Mouse (Mus musculus) kidney, postnatal 0 days (tissue): Measurements from ENCODE around the gene Bdh1. TPM values are rescaled to one million over a fixed set of nuclear protein-coding genes. Genes with fewer than 3 reads are reported as not detected.

Source experiments
- ATAC-seq: fragments of 200-750 bp; cut with Nextera tagmentation; replicated peaks from 2 replicates; pipeline ENCODE4 v1.8.0; 2017; ENCODE audit warnings: low read depth, moderate number of reproducible peaks, moderate TSS enrichment, moderate library complexity; ENCODE audit not compliant: low FRiP score
- DNase-seq: peaks from one replicate; pipeline ENCODE4 v3.0.0-alpha.2; 2016; ENCODE audit warnings: low spot score
- H3K27ac ChIP-seq: fragments of 300-500 bp; sonication (generic); 2 replicates; pipeline ENCODE4 v1.5.1; 2014; ENCODE audit warnings: mild to moderate bottlenecking
- H3K27me3 ChIP-seq: fragments of 300-500 bp; sonication (generic); 2 replicates; pipeline ENCODE4 v1.6.1; 2014; ENCODE audit warnings: low read length, mixed read lengths; ENCODE audit not compliant: insufficient read depth
- H3K36me3 ChIP-seq: fragments of 300-500 bp; sonication (generic); 2 replicates; pipeline ENCODE4 v1.6.1; 2014; ENCODE audit warnings: low read length, mixed read lengths; ENCODE audit not compliant: insufficient read depth
- H3K4me1 ChIP-seq: fragments of 300-500 bp; sonication (generic); replicated peaks from 2 replicates; pipeline ENCODE4 v1.6.1; 2014; ENCODE audit warnings: antibody characterized with exemption, low read length, mixed read lengths; ENCODE audit not compliant: insufficient read depth
- H3K4me2 ChIP-seq: fragments of 300-500 bp; sonication (generic); 2 replicates; pipeline ENCODE4 v1.6.1; 2014; ENCODE audit warnings: mild to moderate bottlenecking, low read length, moderate library complexity, mixed read lengths
- H3K4me3 ChIP-seq: fragments of 300-500 bp; sonication (generic); replicated peaks from 2 replicates; pipeline ENCODE4 v1.5.1; 2014; ENCODE audit warnings: low read depth, low read length
- H3K9ac ChIP-seq: fragments of 300-500 bp; sonication (generic); 2 replicates; pipeline ENCODE4 v1.6.1; 2014; ENCODE audit warnings: low read depth, low read length
- H3K9me3 ChIP-seq: fragments of 300-500 bp; sonication (generic); replicated peaks from 2 replicates; pipeline ENCODE4 v1.6.1; 2016; ENCODE audit warnings: low read length, inconsistent platforms, mixed read lengths
- CTCF ChIP-seq: IDR thresholded peaks from 2 replicates; pipeline ENCODE4 v1.5.1; 2016; ENCODE audit warnings: antibody characterized with exemption, low read depth, mild to moderate bottlenecking, moderate library complexity
- WGBS: fragments of 180-500 bp; shearing (Covaris S2); extraction: QIAGEN DNeasy Blood & Tissue Kit; methylation state at CpG from one replicate; pipeline ENCODE4 v1.1.7; 2014; 5-methylcytosine and 5-hydroxymethylcytosine counted together
- polyA plus RNA-seq: library from polyadenylated mRNA; unstranded; fragments of >200 nt; fragmentation: Nextera tagmentation; extraction: Ambion mirVana; gene quantifications from 2 replicates; pipeline ENCODE4 v1.2.1, GENCODE M21; 2015

The Bdh1 gene
- polyA plus RNA-seq, 1 experiment from 2014 or later = 88.8 TPM

GRCm38 (mm10) chr16:31500532-31500931 is 78.5 kb downstream of the Bdh1 start:
- 68% methylated on average over 3 of the region's 3 CpGs for WGBS
- Histone ChIP-seq H3K4me1 (no peaks in the 10 kb centered on the region), H3K27me3 (no peaks in the 10 kb centered on the region), H3K4me2 (no peak overlapping the region), H3K9ac (no peak overlapping the region), H3K4me3 (no peak overlapping the region), H3K27ac (no peak overlapping the region), H3K36me3 (no peaks in the 10 kb centered on the region), H3K9me3 (no peaks in the 10 kb centered on the region)
- DNase-seq = peak; percentile 24
- TF ChIP-seq CTCF = no peak
- ATAC-seq = no peak

- Histone ChIP-seq H3K27ac (no peak overlapping the region), H3K27me3 (no peaks in the 10 kb centered on the region), H3K4me1 (no peaks in the 10 kb centered on the region), H3K9ac (no peak overlapping the region), H3K4me2 (no peak overlapping the region), H3K36me3 (no peaks in the 10 kb centered on the region), H3K4me3 (no peak overlapping the region), H3K9me3 (no peaks in the 10 kb centered on the region)
- DNase-seq = no peak
- TF ChIP-seq CTCF = no peak
- WGBS = 60% methylated on average over 14 of the region's 14 CpGs
- ATAC-seq = no peak
These were observed 79.1 kb downstream of the Bdh1 start for GRCm38 (mm10) chr16:31500969-31501750.

- no peak for ATAC-seq
- WGBS = 60% methylated on average over 14 of the region's 14 CpGs
- H3K27ac ChIP-seq = no peak overlapping the region
- H3K9ac ChIP-seq = no peak overlapping the region
- no peak for TF ChIP-seq CTCF
- no peaks in the 10 kb centered on the region for H3K4me1 ChIP-seq
- no peaks in the 10 kb centered on the region for H3K36me3 ChIP-seq
- DNase-seq = no peak
- H3K4me2 ChIP-seq = no peak overlapping the region
- no peaks in the 10 kb centered on the region for H3K9me3 ChIP-seq
- H3K27me3 ChIP-seq = no peaks in the 10 kb centered on the region
- no peak overlapping the region for H3K4me3 ChIP-seq
These were observed 79.8 kb downstream of the Bdh1 start for GRCm38 (mm10) chr16:31501751-31502365.

- Histone ChIP-seq H3K4me2 (no peak overlapping the region), H3K4me3 (no peak overlapping the region), H3K4me1 (0 out of 2 replicates have a peak, but pooled peaks cover 14% of the 10 kb centered on the region), H3K36me3 (no peaks in the 10 kb centered on the region), H3K9ac (no peak overlapping the region), H3K9me3 (no peaks in the 10 kb centered on the region), H3K27me3 (no peaks in the 10 kb centered on the region), H3K27ac (no peak overlapping the region)
- no peak for TF ChIP-seq CTCF
- 46% methylated on average over 10 of the region's 10 CpGs for WGBS
- ATAC-seq (peak; percentile 35; the same call in 1 of the 2 replicates), DNase-seq (peak; percentile 13)
These were observed 84.8 kb downstream of the Bdh1 start for GRCm38 (mm10) chr16:31506665-31507456.

GRCm38 (mm10) chr16:31507457-31507755 is 85.3 kb downstream of the Bdh1 start:
- H3K4me2 ChIP-seq = no peak overlapping the region
- H3K9me3 ChIP-seq = no peaks in the 10 kb centered on the region
- WGBS = 42% methylated on average over 6 of the region's 6 CpGs
- H3K27me3 ChIP-seq = no peaks in the 10 kb centered on the region
- H3K36me3 ChIP-seq = no peaks in the 10 kb centered on the region
- H3K4me3 ChIP-seq = no peak overlapping the region
- no peak overlapping the region for H3K27ac ChIP-seq
- peak; percentile 25 for DNase-seq
- H3K9ac ChIP-seq = no peak overlapping the region
- TF ChIP-seq CTCF = no peak
- H3K4me1 ChIP-seq = 0 out of 2 replicates have a peak, but pooled peaks cover 14% of the 10 kb centered on the region
- ATAC-seq = 0 out of 2 replicates have a peak, but pooled peaks have one; percentile 33
